Mouse (Mus musculus): Measurements from ENCODE around the gene Olfr486. TPM values are rescaled to one million over a fixed set of nuclear protein-coding genes. Genes with fewer than 3 reads are reported as not detected.

The Olfr486 gene
- polyA plus RNA-seq, 1 experiment from 2014 or later: not detected

Other genes with a start within 250 kb of the Olfr486 start
- not detected in 2 replicates for gene Olfr473, start 242.3 kb downstream of the Olfr486 start, polyA plus RNA-seq (2015; fragmentation: Nextera tagmentation; extraction: Ambion mirVana)
- not detected in 2 replicates for gene Olfr474, start 218.1 kb downstream of the Olfr486 start, polyA plus RNA-seq (2015; fragmentation: Nextera tagmentation; extraction: Ambion mirVana)
- not detected in 2 replicates for gene Olfr476, start 207.9 kb downstream of the Olfr486 start, polyA plus RNA-seq (2015; fragmentation: Nextera tagmentation; extraction: Ambion mirVana)
- gene Olfr477, start 186.0 kb downstream of the Olfr486 start, polyA plus RNA-seq (2015; fragmentation: Nextera tagmentation; extraction: Ambion mirVana): not detected in 2 replicates
- gene Olfr478, start 138.8 kb downstream of the Olfr486 start, polyA plus RNA-seq (2015; fragmentation: Nextera tagmentation; extraction: Ambion mirVana): 0.16 TPM in 1 of 2 replicates, not detected in the other
- 0.05 and 0.09 TPM in 2 replicates for gene Olfr479, start 122.0 kb downstream of the Olfr486 start, polyA plus RNA-seq (2015; fragmentation: Nextera tagmentation; extraction: Ambion mirVana)
- gene Olfr480, start 105.4 kb downstream of the Olfr486 start, polyA plus RNA-seq (2015; fragmentation: Nextera tagmentation; extraction: Ambion mirVana): not detected in 2 replicates
- 0.59 and 0.88 TPM in 2 replicates for gene Olfr481, start 92.9 kb downstream of the Olfr486 start, polyA plus RNA-seq (2015; fragmentation: Nextera tagmentation; extraction: Ambion mirVana)
- gene Olfr482, start 75.2 kb downstream of the Olfr486 start, polyA plus RNA-seq (2015; fragmentation: Nextera tagmentation; extraction: Ambion mirVana): 0.12 TPM in 1 of 2 replicates, not detected in the other
- gene Olfr483, start 71.9 kb downstream of the Olfr486 start, polyA plus RNA-seq (2015; fragmentation: Nextera tagmentation; extraction: Ambion mirVana): 0.11 TPM in 1 of 2 replicates, not detected in the other
- gene Olfr484, start 45.3 kb downstream of the Olfr486 start, polyA plus RNA-seq (2015; fragmentation: Nextera tagmentation; extraction: Ambion mirVana): 0.15 TPM in 1 of 2 replicates, not detected in the other
- 0.30 and 0.69 TPM in 2 replicates for gene Olfr485, start 12.9 kb downstream of the Olfr486 start, polyA plus RNA-seq (2015; fragmentation: Nextera tagmentation; extraction: Ambion mirVana)
- gene Olfr487, start 41.9 kb upstream of the Olfr486 start, polyA plus RNA-seq (2015; fragmentation: Nextera tagmentation; extraction: Ambion mirVana): 0.29 TPM in 1 of 2 replicates, not detected in the other
- gene Olfr488, start 85.6 kb upstream of the Olfr486 start, polyA plus RNA-seq (2015; fragmentation: Nextera tagmentation; extraction: Ambion mirVana): 0.04 and 0.24 TPM in 2 replicates
- gene Olfr490, start 116.2 kb upstream of the Olfr486 start, polyA plus RNA-seq (2015; fragmentation: Nextera tagmentation; extraction: Ambion mirVana): not detected in 2 replicates
- gene Olfr491, start 140.7 kb upstream of the Olfr486 start, polyA plus RNA-seq (2015; fragmentation: Nextera tagmentation; extraction: Ambion mirVana): 0.12 TPM in 1 of 2 replicates, not detected in the other
- 0.17 TPM in 1 of 2 replicates, not detected in the other for gene Olfr492, start 150.9 kb upstream of the Olfr486 start, polyA plus RNA-seq (2015; fragmentation: Nextera tagmentation; extraction: Ambion mirVana)
- gene Olfr493, start 174.2 kb upstream of the Olfr486 start, polyA plus RNA-seq (2015; fragmentation: Nextera tagmentation; extraction: Ambion mirVana): not detected in 2 replicates
- gene Olfr494, start 192.6 kb upstream of the Olfr486 start, polyA plus RNA-seq (2015; fragmentation: Nextera tagmentation; extraction: Ambion mirVana): 0.23 TPM in 1 of 2 replicates, not detected in the other
- gene Olfr495, start 220.4 kb upstream of the Olfr486 start, polyA plus RNA-seq (2015; fragmentation: Nextera tagmentation; extraction: Ambion mirVana): 0.14 TPM in 1 of 2 replicates, not detected in the other
- gene Olfr497, start 247.7 kb upstream of the Olfr486 start, polyA plus RNA-seq (2015; fragmentation: Nextera tagmentation; extraction: Ambion mirVana): not detected in 2 replicates

Data from embryonic facial prominence, embryonic 15.5 days (tissue).